Comparison of ENCODE assay signal across 8 mouse cellular contexts in genomic region chr17:46371783-46372182, GRCm38 (mm10). TPM values are rescaled to one million over a fixed set of nuclear protein-coding genes. Genes with fewer than 3 reads are reported as not detected.
A peak's percentile ranks its signal among the peaks of the same experiment; 100 is the strongest.
DNase-seq lines count a peak whose midpoint lies in the region; ATAC-seq and TF ChIP-seq lines count a peak whose summit lies in the region.
"Had no signal": no experiment of that assay in that cellular context is flagged by ENCODE, and none has a peak within 500 bp of the region (broad histone marks: within the 10 kb centered on the region; RNA-seq: fewer than 3 reads in every experiment).

No protein-coding gene starts in this region.

- no peak overlapping the region for H3K4me3 ChIP-seq in kidney, embryonic 16.5 days (ENCODE audit: low read length)
- no peak overlapping the region for H3K4me3 ChIP-seq in ES-E14 (ENCODE audit: insufficient read depth in 1 of 2, low read depth in 1 of 2, low read length in 2 of 2, poor library complexity in 1 of 2, severe bottlenecking in 1 of 2)
- H3K4me3 ChIP-seq in bone marrow, adult 2 months (replicated peaks; ENCODE audit: control insufficient read depth, low read depth, low read length), result no peak overlapping the region
- H3K4me3 ChIP-seq: liver, embryonic 15.5 days had no signal

- H3K4me2 ChIP-seq in kidney, embryonic 16.5 days (replicated peaks; ENCODE audit: low read depth, low read length), result no peak overlapping the region
- H3K4me2 ChIP-seq: liver, embryonic 15.5 days had no signal

- H3K9me3 ChIP-seq in kidney, embryonic 16.5 days (ENCODE audit: low read length), result peaks cover 5% of the 10 kb centered on the region; the same call in 1 of the 2 replicates
- H3K9me3 ChIP-seq in ES-E14 (ENCODE audit: control insufficient read depth, insufficient read depth, low read depth, low read length), result no peaks in the 10 kb centered on the region; the same call in 1 of the 2 replicates
- H3K9me3 ChIP-seq: liver, embryonic 15.5 days had no signal

- no peaks in the 10 kb centered on the region for H3K36me3 ChIP-seq in kidney, embryonic 16.5 days (ENCODE audit: insufficient read depth, low read length)
- no peaks in the 10 kb centered on the region for H3K36me3 ChIP-seq in ES-E14 (ENCODE audit: control insufficient read depth, insufficient read depth, low read length, poor library complexity, severe bottlenecking)
- H3K36me3 ChIP-seq: liver, embryonic 15.5 days had no signal

- no peak overlapping the region for H3K27ac ChIP-seq in kidney, embryonic 16.5 days (ENCODE audit: low read length)
- no peak overlapping the region for H3K27ac ChIP-seq in ES-E14 (ENCODE audit: insufficient read depth, low read depth, low read length, poor library complexity, severe bottlenecking)
- H3K27ac ChIP-seq in bone marrow, adult 2 months (ENCODE audit: control insufficient read depth, insufficient read depth, low read depth, low read length, poor library complexity), result no peak overlapping the region
- H3K27ac ChIP-seq: liver, embryonic 15.5 days had no signal

- in situ Hi-C loops in ES-E14 (cut with MboI; ENCODE audit: low sequenced_read_pairs in 2 of 2, unreplicated experiment in 2 of 2), result no loop called here

- no peak for TF ChIP-seq POLR2A in bone marrow, adult 2 months (IDR thresholded peaks at IDR 0.05; ENCODE audit: borderline replicate concordance, control insufficient read depth, low read depth, low read length)

- no peak for ATAC-seq in kidney, embryonic 16.5 days (ENCODE audit: low FRiP score, low TSS enrichment)
- ATAC-seq in frontal cortex, adult (ENCODE audit: low TSS enrichment), result no peak

- H3K27me3 ChIP-seq in kidney, embryonic 16.5 days (ENCODE audit: insufficient read depth, low read length), result no peaks in the 10 kb centered on the region

- DNase-seq in kidney, adult 9 months, result peak; percentile 61
- peak; percentile 47 for DNase-seq in ES-E14 (ENCODE audit: low read depth, low spot score)
- DNase-seq in lung, postnatal 36 days, result peak; percentile 74
- DNase-seq in right cerebral cortex, adult 2 months (ENCODE audit: low spot score in 2 of 2), result no peak

- H3K4me1 ChIP-seq in kidney, embryonic 16.5 days (ENCODE audit: insufficient read depth, low read length), result no peaks in the 10 kb centered on the region
- H3K4me1 ChIP-seq in ES-E14 (ENCODE audit: control insufficient read depth in 2 of 2, insufficient read depth in 2 of 2, low read length in 2 of 2, poor library complexity in 1 of 2), result no peaks in the 10 kb centered on the region
- H3K4me1 ChIP-seq in bone marrow, adult 2 months (ENCODE audit: control insufficient read depth, insufficient read depth, low read length), result no peaks in the 10 kb centered on the region
- H3K4me1 ChIP-seq: liver, embryonic 15.5 days had no signal

- no peak overlapping the region for H3K9ac ChIP-seq in kidney, embryonic 16.5 days (replicated peaks; ENCODE audit: low read length)
- no peak overlapping the region for H3K9ac ChIP-seq in ES-E14 (ENCODE audit: insufficient read depth, low read depth, low read length, poor library complexity, severe bottlenecking)
- H3K9ac ChIP-seq: liver, embryonic 15.5 days had no signal

- peak; percentile 69 for TF ChIP-seq CTCF in bone marrow, adult 2 months (IDR thresholded peaks at IDR 0.05; ENCODE audit: control insufficient read depth, insufficient read depth, low read length)

- WGBS in kidney, embryonic 16.5 days, result 63% methylated on average over 3 of the region's 3 CpGs
- 45% methylated on average over 3 of the region's 3 CpGs for WGBS in bone marrow, adult 2 months

TF ChIP-seq in ES-E14, 5 proteins besides CTCF, POLR2A, EP300 and RAD21:
- TF ChIP-seq ZNF384 (IDR thresholded peaks at IDR 0.05; ENCODE audit: low read depth, low read length) (peak; percentile 51; the same call in 1 of the 2 replicates), ZC3H11A (IDR thresholded peaks at IDR 0.05; ENCODE audit: borderline replicate concordance, low read depth, low read length) (no peak)

RNA-seq across cellular contexts. Expression of gene Zfp318, which starts 11.7 kb away (rescaled TPM):
- 5.0 and 6.1 TPM in 2 replicates for polyA plus RNA-seq in kidney, embryonic 16.5 days (2015; fragmentation: Nextera tagmentation; extraction: Ambion mirVana)
- 14.0 and 19.1 TPM in 2 replicates for total RNA-seq in ES-E14 (2012; rRNA removed)
- polyA plus RNA-seq in bone marrow, adult 2 months (2011; ENCODE audit: insufficient read depth, insufficient read length, low replicate concordance, missing spikeins), result 14.0 and 16.1 TPM in 2 replicates

RNA-seq across cellular contexts. Expression of gene Abcc10, which starts 43.6 kb away (rescaled TPM):
- polyA plus RNA-seq in kidney, embryonic 16.5 days (2015; fragmentation: Nextera tagmentation; extraction: Ambion mirVana), result 6.9 and 7.3 TPM in 2 replicates
- 17.2 and 25.6 TPM in 2 replicates for total RNA-seq in ES-E14 (2012; rRNA removed)
- polyA plus RNA-seq in bone marrow, adult 2 months (2011; ENCODE audit: insufficient read depth, insufficient read length, low replicate concordance, missing spikeins), result 4.0 and 9.0 TPM in 2 replicates

RNA-seq across cellular contexts. Expression of gene Crip3, which starts 56.9 kb away (rescaled TPM):
- polyA plus RNA-seq in kidney, embryonic 16.5 days (2015; fragmentation: Nextera tagmentation; extraction: Ambion mirVana), result 0.54 and 0.68 TPM in 2 replicates
- total RNA-seq in ES-E14 (2012; rRNA removed), result 0.49 and 0.79 TPM in 2 replicates
- 2.7 TPM in 1 of 2 replicates, not detected in the other for polyA plus RNA-seq in bone marrow, adult 2 months (2011; ENCODE audit: insufficient read depth, insufficient read length, low replicate concordance, missing spikeins)
- polyA plus RNA-seq: liver, embryonic 15.5 days had no signal

Comparison
In these comparisons a context has a peak if more than half of its experiments do, and no peak if none do; other contexts are left out.
1. DNase-seq: peak in kidney, adult 9 months (single experiment), ES-E14 (single experiment) and lung, postnatal 36 days (single experiment); none in right cerebral cortex, adult 2 months (0 of 2).